Mouse (Mus musculus): ENCODE measurements around the gene Timp2. TPM values are rescaled to one million over a fixed set of nuclear protein-coding genes. Genes with fewer than 3 reads are reported as not detected.
A peak's percentile ranks its signal among the peaks of the same experiment; 100 is the strongest.
"Not testable (repeated sequence)": the region's sequence is repeated elsewhere in the genome, so short reads cannot be mapped to it uniquely, and the experiment has no call there.

The Timp2 gene
- polyA plus RNA-seq, 1 experiment: 23.6 TPM

DNA sequence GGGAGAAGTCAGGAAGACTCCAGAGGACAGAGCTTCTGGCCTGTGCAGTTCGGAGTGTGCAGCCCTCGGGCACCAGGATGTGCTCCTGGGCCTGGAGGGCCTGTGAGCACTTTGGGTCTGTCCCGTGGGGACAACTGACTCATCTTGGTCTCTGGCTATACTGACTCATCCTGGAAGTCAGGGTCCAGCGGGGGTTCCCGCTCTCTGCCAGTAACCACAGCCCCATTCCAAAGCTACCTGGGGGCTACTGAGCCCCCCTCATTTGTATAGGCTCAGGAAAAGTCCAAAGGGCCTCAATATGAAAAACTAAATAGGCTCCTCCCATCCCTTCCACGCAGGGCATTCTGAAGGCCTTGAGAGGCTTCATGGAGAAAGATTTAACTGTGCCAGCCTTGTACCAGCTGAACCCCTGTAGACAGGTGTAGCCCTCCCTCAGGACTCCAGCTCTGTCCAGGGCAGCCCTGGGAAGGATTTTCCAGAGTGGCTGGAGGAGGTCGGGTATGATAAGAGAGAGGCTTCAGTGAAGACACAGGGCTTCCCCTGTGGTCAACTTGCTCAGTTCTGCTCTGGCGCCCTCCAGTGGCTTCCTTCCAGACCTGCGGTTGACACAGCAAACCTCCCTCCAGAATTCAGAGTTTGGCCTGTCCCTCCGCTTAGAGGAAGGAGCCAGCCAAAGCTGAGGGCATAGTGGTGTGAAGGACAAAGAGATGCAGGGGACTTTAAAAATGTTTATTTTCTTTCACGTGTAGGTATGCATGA is 23.9 kb upstream of the Timp2 start:
- Histone ChIP-seq H3K9me3 (replicated peaks; ENCODE audit: control insufficient read depth, insufficient read depth, low read length, poor library complexity, severe bottlenecking) (no peaks in the 10 kb centered on the region), H3K27me3 (ENCODE audit: control insufficient read depth, insufficient read depth, low read length, poor library complexity, severe bottlenecking) (no peaks in the 10 kb centered on the region), H3K4me1 (ENCODE audit: control insufficient read depth, insufficient read depth, low read length) (no peaks in the 10 kb centered on the region), H3K4me3 (ENCODE audit: low read depth, low read length) (no peak overlapping the region), H3K36me3 (ENCODE audit: control insufficient read depth, insufficient read depth, low read length, poor library complexity, severe bottlenecking) (no peaks in the 10 kb centered on the region), H3K27ac (ENCODE audit: insufficient read depth, low read length) (no peak overlapping the region), H3K9ac (ENCODE audit: low read depth, poor library complexity, severe bottlenecking) (no peak overlapping the region)
- no peak for TF ChIP-seq POLR2A (IDR thresholded peaks at IDR 0.05; ENCODE audit: insufficient read depth, low read length)
- peak; percentile 94 for TF ChIP-seq CTCF (IDR thresholded peaks at IDR 0.05; ENCODE audit: low read depth, low read length)

- Histone ChIP-seq H3K9ac (ENCODE audit: low read depth, poor library complexity, severe bottlenecking) (no peak overlapping the region), H3K36me3 (ENCODE audit: control insufficient read depth, insufficient read depth, low read length, poor library complexity, severe bottlenecking) (no peaks in the 10 kb centered on the region), H3K4me1 (ENCODE audit: control insufficient read depth, insufficient read depth, low read length) (no peaks in the 10 kb centered on the region), H3K9me3 (replicated peaks; ENCODE audit: control insufficient read depth, insufficient read depth, low read length, poor library complexity, severe bottlenecking) (no peaks in the 10 kb centered on the region), H3K27me3 (ENCODE audit: control insufficient read depth, insufficient read depth, low read length, poor library complexity, severe bottlenecking) (no peaks in the 10 kb centered on the region), H3K4me3 (ENCODE audit: low read depth, low read length) (no peak overlapping the region), H3K27ac (ENCODE audit: insufficient read depth, low read length) (no peak overlapping the region)
- no peak for TF ChIP-seq POLR2A (IDR thresholded peaks at IDR 0.05; ENCODE audit: insufficient read depth, low read length)
- no peak for TF ChIP-seq EP300 (IDR thresholded peaks at IDR 0.05; ENCODE audit: insufficient read depth, low read depth, low read length)
- TF ChIP-seq CTCF (IDR thresholded peaks at IDR 0.05; ENCODE audit: low read depth, low read length): no peak
Measured at GRCm38 (mm10) chr11:118378656-118379055, 23.1 kb upstream of the Timp2 start.

DNA sequence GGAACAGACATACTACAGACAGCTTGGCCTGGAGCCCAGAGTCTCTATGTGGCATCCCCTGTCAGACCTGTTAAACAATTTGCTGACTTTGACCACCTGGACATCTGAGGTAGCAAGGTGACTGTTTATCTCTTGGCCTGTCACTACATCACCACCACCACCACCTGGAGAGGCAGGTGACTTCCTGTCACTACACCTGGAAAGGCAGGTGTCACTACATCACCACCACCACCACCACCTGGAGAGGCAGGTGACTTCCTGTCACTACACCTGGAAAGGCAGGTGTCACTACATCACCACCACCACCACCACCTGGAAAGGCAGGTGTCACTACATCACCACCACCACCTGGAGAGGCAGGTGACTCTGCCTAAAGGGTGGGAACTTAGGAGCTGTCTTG is 20.8 kb upstream of the Timp2 start:
- H3K4me1 ChIP-seq (ENCODE audit: control insufficient read depth, insufficient read depth, low read length); H3K27me3 ChIP-seq (ENCODE audit: control insufficient read depth, insufficient read depth, low read length, poor library complexity, severe bottlenecking); H3K36me3 ChIP-seq (ENCODE audit: control insufficient read depth, insufficient read depth, low read length, poor library complexity, severe bottlenecking); H3K9ac ChIP-seq (ENCODE audit: low read depth, poor library complexity, severe bottlenecking); H3K4me3 ChIP-seq (ENCODE audit: low read depth, low read length); H3K9me3 ChIP-seq (replicated peaks; ENCODE audit: control insufficient read depth, insufficient read depth, low read length, poor library complexity, severe bottlenecking); H3K27ac ChIP-seq (ENCODE audit: insufficient read depth, low read length): not testable (repeated sequence)

DNA sequence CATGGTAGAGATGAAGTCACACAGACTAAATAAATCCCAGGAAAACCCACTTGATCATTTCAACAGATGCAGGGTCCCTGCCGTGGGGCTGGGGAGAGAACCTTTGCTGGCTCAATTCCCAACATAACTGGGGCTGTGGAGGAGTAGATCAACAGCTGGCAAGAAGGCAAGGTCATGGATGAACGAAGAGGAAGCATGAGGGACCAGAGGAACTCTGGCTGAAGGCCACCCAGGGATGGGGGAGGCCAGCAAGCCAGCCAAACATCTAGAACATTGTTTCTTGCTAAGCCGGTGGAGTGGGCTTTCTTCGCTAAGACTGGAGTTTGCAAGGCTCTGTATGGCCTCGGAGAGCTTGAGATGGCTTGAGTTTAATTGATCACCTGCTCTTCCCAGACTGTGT is 20.3 kb upstream of the Timp2 start:
- Histone ChIP-seq H3K9ac (ENCODE audit: low read depth, poor library complexity, severe bottlenecking) (no peak overlapping the region), H3K36me3 (ENCODE audit: control insufficient read depth, insufficient read depth, low read length, poor library complexity, severe bottlenecking) (no peaks in the 10 kb centered on the region), H3K9me3 (replicated peaks; ENCODE audit: control insufficient read depth, insufficient read depth, low read length, poor library complexity, severe bottlenecking) (no peaks in the 10 kb centered on the region), H3K4me3 (ENCODE audit: low read depth, low read length) (no peak overlapping the region), H3K27ac (ENCODE audit: insufficient read depth, low read length) (no peak overlapping the region), H3K27me3 (ENCODE audit: control insufficient read depth, insufficient read depth, low read length, poor library complexity, severe bottlenecking) (no peaks in the 10 kb centered on the region), H3K4me1 (ENCODE audit: control insufficient read depth, insufficient read depth, low read length) (no peaks in the 10 kb centered on the region)
- no peak for TF ChIP-seq POLR2A (IDR thresholded peaks at IDR 0.05; ENCODE audit: insufficient read depth, low read length)
- no peak for TF ChIP-seq CTCF (IDR thresholded peaks at IDR 0.05; ENCODE audit: low read depth, low read length)
- no peak for TF ChIP-seq EP300 (IDR thresholded peaks at IDR 0.05; ENCODE audit: insufficient read depth, low read depth, low read length)

DNA sequence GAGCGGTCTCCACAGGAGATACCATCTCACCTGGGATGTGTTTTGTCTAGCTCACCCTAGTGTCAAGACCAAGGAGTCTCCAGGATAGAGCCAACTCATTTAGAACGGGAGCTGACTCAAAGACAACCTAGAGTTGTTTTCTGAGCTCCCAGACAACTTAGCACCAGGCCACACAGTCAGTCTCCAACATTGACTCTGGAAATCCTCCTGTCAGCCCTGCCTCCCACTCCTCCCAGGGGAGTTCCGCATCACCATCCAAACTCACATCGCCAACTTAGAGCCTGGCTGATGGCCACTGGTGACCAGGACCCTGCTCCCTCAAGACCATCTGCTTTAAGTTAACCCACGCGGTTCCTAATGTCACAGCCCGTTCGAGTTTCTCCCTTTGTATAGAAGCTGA is 19.9 kb upstream of the Timp2 start:
- Histone ChIP-seq H3K27ac (ENCODE audit: insufficient read depth, low read length) (no peak overlapping the region), H3K9ac (ENCODE audit: low read depth, poor library complexity, severe bottlenecking) (no peak overlapping the region)

GRCm38 (mm10) chr11:118375006-118375405 is 19.5 kb upstream of the Timp2 start:
- Histone ChIP-seq H3K27me3 (ENCODE audit: control insufficient read depth, insufficient read depth, low read length, poor library complexity, severe bottlenecking) (no peaks in the 10 kb centered on the region), H3K9me3 (replicated peaks; ENCODE audit: control insufficient read depth, insufficient read depth, low read length, poor library complexity, severe bottlenecking) (no peaks in the 10 kb centered on the region), H3K36me3 (ENCODE audit: control insufficient read depth, insufficient read depth, low read length, poor library complexity, severe bottlenecking) (no peaks in the 10 kb centered on the region), H3K4me1 (ENCODE audit: control insufficient read depth, insufficient read depth, low read length) (no peaks in the 10 kb centered on the region), H3K4me3 (ENCODE audit: low read depth, low read length) (no peak overlapping the region), H3K9ac (ENCODE audit: low read depth, poor library complexity, severe bottlenecking) (no peak overlapping the region), H3K27ac (ENCODE audit: insufficient read depth, low read length) (no peak overlapping the region)
- TF ChIP-seq CTCF (IDR thresholded peaks at IDR 0.05; ENCODE audit: low read depth, low read length) (peak; percentile 1), EP300 (IDR thresholded peaks at IDR 0.05; ENCODE audit: insufficient read depth, low read depth, low read length) (no peak)

More for the DNA sequence above, 19.9 kb upstream of the Timp2 start:
- no peak for TF ChIP-seq POLR2A (IDR thresholded peaks at IDR 0.05; ENCODE audit: insufficient read depth, low read length)
- TF ChIP-seq EP300 (IDR thresholded peaks at IDR 0.05; ENCODE audit: insufficient read depth, low read depth, low read length): no peak
- TF ChIP-seq CTCF (IDR thresholded peaks at IDR 0.05; ENCODE audit: low read depth, low read length): no peak
- no peaks in the 10 kb centered on the region for H3K4me1 ChIP-seq (ENCODE audit: control insufficient read depth, insufficient read depth, low read length)
- H3K27me3 ChIP-seq (ENCODE audit: control insufficient read depth, insufficient read depth, low read length, poor library complexity, severe bottlenecking): no peaks in the 10 kb centered on the region
- no peaks in the 10 kb centered on the region for H3K9me3 ChIP-seq (replicated peaks; ENCODE audit: control insufficient read depth, insufficient read depth, low read length, poor library complexity, severe bottlenecking)
- no peak overlapping the region for H3K4me3 ChIP-seq (ENCODE audit: low read depth, low read length)
- no peaks in the 10 kb centered on the region for H3K36me3 ChIP-seq (ENCODE audit: control insufficient read depth, insufficient read depth, low read length, poor library complexity, severe bottlenecking)
